Mouse (Mus musculus) heart, adult 2 months (tissue): ENCODE data around the gene Rtbdn. TPM values are rescaled to one million over a fixed set of nuclear protein-coding genes. Genes with fewer than 3 reads are reported as not detected.

Source experiments
- DNase-seq, 2 experiments: peaks; one replicate each; pipeline ENCODE4 v3.0.0; 2021
- H3K27ac ChIP-seq: fragments of 200-600 bp; 2 replicates; pipeline ENCODE4 v1.8.1; 2022
- H3K27me3 ChIP-seq: fragments of 200-500 bp; 2 replicates; pipeline ENCODE4 v1.6.1; 2012; ENCODE audit warnings: mild to moderate bottlenecking, low read length, inconsistent platforms, mixed read lengths; ENCODE audit not compliant: control insufficient read depth, insufficient read depth
- H3K36me3 ChIP-seq: fragments of 200-500 bp; 2 replicates; pipeline ENCODE4 v1.6.1; 2012; ENCODE audit warnings: low read length, inconsistent platforms; ENCODE audit not compliant: control insufficient read depth, insufficient read depth
- H3K4me1 ChIP-seq: fragments of 200-500 bp; 2 replicates; pipeline ENCODE4 v1.6.1; 2011; ENCODE audit warnings: low read length; ENCODE audit not compliant: control insufficient read depth, insufficient read depth
- H3K4me3 ChIP-seq: fragments of 200-600 bp; 2 replicates; pipeline ENCODE4 v1.8.1; 2022
- H3K79me2 ChIP-seq: fragments of 200-500 bp; replicated peaks from 2 replicates; pipeline ENCODE4 v1.6.1; 2012; ENCODE audit warnings: mild to moderate bottlenecking, inconsistent platforms, low read length, moderate library complexity, mixed read lengths; ENCODE audit not compliant: control insufficient read depth, insufficient read depth
- H3K9ac ChIP-seq: fragments of 200-500 bp; 2 replicates; pipeline ENCODE4 v1.6.1; 2012; ENCODE audit warnings: low read depth, mild to moderate bottlenecking, control low read depth, inconsistent platforms, low read length, mixed read lengths
- CTCF ChIP-seq: fragments of 200-600 bp; IDR thresholded peaks from 2 replicates; pipeline ENCODE4 v1.8.1; 2022; ENCODE audit warnings: antibody characterized with exemption, mild to moderate bottlenecking, moderate library complexity
- EP300 ChIP-seq: fragments of 200-500 bp; IDR thresholded peaks from 2 replicates; pipeline ENCODE4 v1.6.1; 2011; ENCODE audit warnings: low read depth, low read length, control low read depth; ENCODE audit not compliant: insufficient read depth
- POLR2A ChIP-seq: fragments of 200-500 bp; IDR thresholded peaks from 2 replicates; pipeline ENCODE4 v1.6.1; 2011; ENCODE audit warnings: mild to moderate bottlenecking, low read depth, low read length, control low read depth; ENCODE audit not compliant: insufficient read depth
- WGBS: fragments of 180-500 bp; shearing (Covaris S2); methylation state at CpG from one replicate; pipeline ENCODE4 v1.1.7; 2018; 5-methylcytosine and 5-hydroxymethylcytosine counted together
- intact Hi-C: fragments of 180-260 bp; cut with DNase I; formaldehyde crosslinking; loops from one replicate; pipeline ENCODE4 v1.15.1; 2025
- long read RNA-seq: library from polyadenylated mRNA; stranded (forward); transcript quantifications from one replicate; pipeline ENCODE4 v2.0.0, GENCODE M21; 2021
- polyA plus RNA-seq: library from polyadenylated mRNA; depleted of rRNA; stranded (reverse); fragments of >200 nt; gene quantifications from 2 replicates; pipeline ENCODE4 v1.2.3, GENCODE M21; 2012; rRNA removed
- total RNA-seq, 2 experiments: library from RNA; stranded (reverse); gene quantifications; 2 replicates each; pipeline ENCODE4 v1.2.3; 2021

Gene Rtbdn
- total RNA-seq (not detected), polyA plus RNA-seq (not detected in 2 replicates)
- long read RNA-seq: 0 reads

DNA sequence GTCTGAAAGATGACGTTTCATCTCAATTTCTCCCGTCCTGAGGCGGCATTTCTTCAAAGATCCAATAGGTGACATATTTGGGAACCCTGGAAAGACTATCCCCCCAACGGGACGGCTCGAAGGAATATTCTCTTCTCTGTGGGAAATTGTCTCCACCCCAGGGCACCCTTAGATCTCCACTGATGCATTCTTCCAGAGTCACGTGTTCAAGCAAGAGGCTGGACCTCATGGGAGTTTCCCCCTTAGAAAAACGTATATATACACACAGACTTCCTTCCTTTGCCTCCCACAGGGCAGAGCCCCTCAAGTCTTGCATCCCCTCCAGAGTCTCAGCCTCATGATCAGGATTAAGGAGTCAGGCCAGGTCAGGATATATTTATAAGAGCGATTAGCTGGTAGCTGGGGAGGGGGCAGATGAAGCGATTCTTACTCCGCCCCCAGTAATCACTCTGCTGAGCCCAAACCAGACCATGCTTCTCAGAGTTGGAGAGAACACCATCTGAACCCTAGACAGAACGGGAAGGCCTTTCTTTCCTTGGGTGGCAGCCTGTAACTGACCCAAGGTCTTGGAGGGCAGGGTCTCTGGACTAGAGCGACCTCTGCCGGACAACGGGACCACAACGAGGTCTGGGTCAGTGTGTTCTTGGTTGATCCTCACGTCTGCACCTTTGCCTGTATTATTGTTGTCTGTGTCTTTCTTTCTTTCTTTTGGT lies at the start of gene Rtbdn:
Gene Rtbdn (plus strand): TSS at position 464 of the 713 bp plus-strand sequence.
- Histone ChIP-seq H3K9ac (no peak within 1 kb of the TSS), H3K79me2 (no peaks in the 10 kb centered on the region), H3K4me1 (no peaks in the 10 kb centered on the region; the same call in 1 of the 2 replicates), H3K4me3 (0 out of 2 replicates have a peak within 1 kb of the TSS, but pooled peaks have one; percentile 22), H3K27ac (no peak within 1 kb of the TSS), H3K27me3 (peaks cover 8% of the 10 kb centered on the region), H3K36me3 (no peaks in the 10 kb centered on the region)
- TF ChIP-seq CTCF (peak; percentile 35), EP300 (no peak)
- 11% methylated on average over 17 of the region's 17 CpGs for WGBS
- intact Hi-C loops: no loop called here
- no peak for DNase-seq

DNA sequence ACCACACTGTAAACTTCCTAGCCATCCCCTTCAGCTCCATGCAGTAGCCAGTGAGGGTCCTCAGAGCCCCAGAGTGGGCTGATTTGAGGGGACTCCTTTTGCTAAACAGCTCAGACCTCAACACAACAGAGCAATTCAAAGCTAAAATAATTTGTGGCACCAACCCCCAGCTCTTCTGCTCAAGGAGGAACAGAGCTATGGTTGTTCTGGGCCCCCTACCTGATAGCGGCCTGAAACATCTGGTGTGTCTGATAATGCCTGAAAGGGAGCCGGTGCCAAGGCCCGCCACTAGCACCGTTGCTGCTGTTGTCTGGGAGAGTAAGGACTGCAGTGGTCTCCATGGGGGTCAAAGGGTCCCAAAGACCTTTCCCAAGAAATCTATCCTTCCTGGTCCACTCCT lies 45.7 kb upstream of the Rtbdn start:
- DNase-seq: no peak
- Histone ChIP-seq H3K79me2 (no peaks in the 10 kb centered on the region), H3K9ac (no peak overlapping the region), H3K4me1 (peaks cover 4% of the 10 kb centered on the region), H3K4me3 (no peak overlapping the region), H3K27me3 (no peaks in the 10 kb centered on the region), H3K27ac (no peak overlapping the region), H3K36me3 (no peaks in the 10 kb centered on the region)
- WGBS: 41% methylated on average over 4 of the region's 4 CpGs
- intact Hi-C loops: loop anchor here (5.0 kb wide), 1 partner anchor 54 kb away; the partner anchor contains the start of gene Calr
- TF ChIP-seq POLR2A: no peak
- TF ChIP-seq EP300: no peak
- TF ChIP-seq CTCF: no peak

DNA sequence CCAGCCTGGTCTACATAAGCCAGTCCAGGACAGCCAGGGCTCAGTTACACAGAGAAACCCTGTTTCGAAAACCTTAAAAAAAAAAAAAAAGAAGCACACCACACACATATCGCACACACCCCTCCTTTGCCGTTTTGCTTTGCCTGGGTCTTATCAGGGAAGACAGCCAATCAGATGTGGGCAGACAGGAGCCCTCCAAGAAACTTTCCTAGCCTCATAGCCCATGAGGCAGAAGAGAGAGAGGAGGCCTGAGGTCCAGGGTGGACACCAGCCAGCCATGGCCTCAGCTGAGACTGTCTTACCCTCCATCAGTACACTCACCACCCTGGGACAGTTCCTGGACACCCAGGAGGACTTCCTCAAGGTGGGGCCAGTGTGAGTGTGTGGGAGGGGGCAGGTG lies 45.0 kb upstream of the Rtbdn start, which contains the start of gene Klf1:
Gene Klf1 (plus strand): TSS at position 177 of the 400 bp plus-strand sequence.
- Histone ChIP-seq H3K27ac (peak within 1 kb of the TSS; percentile 75), H3K9ac (peak within 1 kb of the TSS; percentile 80), H3K4me3 (peak within 1 kb of the TSS; percentile 76), H3K79me2 (no peaks in the 10 kb centered on the region), H3K4me1 (peaks cover 4% of the 10 kb centered on the region), H3K36me3 (no peaks in the 10 kb centered on the region), H3K27me3 (no peaks in the 10 kb centered on the region)
- intact Hi-C loops: loop anchor here (5.0 kb wide), 1 partner anchor 54 kb away; the partner anchor contains the start of gene Calr
- no peak for TF ChIP-seq EP300
- TF ChIP-seq CTCF: no peak
- no peak for TF ChIP-seq POLR2A
- 62% methylated on average over 3 of the region's 3 CpGs for WGBS
- no peak for DNase-seq

DNA sequence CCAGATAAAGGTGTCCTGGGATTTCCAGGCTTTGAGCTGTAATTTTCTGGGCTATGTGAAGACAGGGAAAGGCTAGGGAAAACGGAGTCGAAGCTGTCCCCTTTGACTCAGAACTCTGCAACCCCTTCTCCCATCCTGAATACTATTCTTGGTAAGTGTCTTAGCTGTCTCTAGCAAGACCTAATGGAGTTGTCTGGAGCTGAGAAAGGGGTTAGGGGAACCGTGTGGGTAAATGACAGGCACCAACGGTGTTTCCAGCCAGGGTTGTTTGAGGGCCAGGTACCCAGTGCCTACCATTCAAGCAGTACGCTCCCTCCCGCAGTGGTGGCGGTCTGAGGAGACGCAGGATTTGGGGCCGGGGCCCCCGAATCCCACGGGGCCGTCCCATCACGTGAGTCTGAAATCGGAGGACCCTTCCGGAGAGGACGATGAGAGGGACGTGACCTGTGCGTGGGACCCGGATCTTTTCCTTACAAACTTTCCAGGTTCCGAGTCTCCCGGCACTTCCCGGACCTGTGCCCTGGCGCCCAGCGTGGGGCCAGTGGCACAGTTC lies 44.3 kb upstream of the Rtbdn start:
- H3K27ac ChIP-seq: peak overlapping the region; percentile 75
- no peaks in the 10 kb centered on the region for H3K27me3 ChIP-seq
- 14% methylated on average over 24 of the region's 24 CpGs for WGBS
- H3K36me3 ChIP-seq: no peaks in the 10 kb centered on the region
- TF ChIP-seq EP300 (no peak), POLR2A (no peak), CTCF (no peak)
- H3K4me3 ChIP-seq: peak overlapping the region; percentile 76
- H3K4me1 ChIP-seq: peaks cover 4% of the 10 kb centered on the region
- DNase-seq: no peak
- intact Hi-C loops: loop anchor here (5.0 kb wide), 1 partner anchor 55 kb away; the partner anchor contains the start of gene Calr
- no peaks in the 10 kb centered on the region for H3K79me2 ChIP-seq
- peak overlapping the region; percentile 80 for H3K9ac ChIP-seq

DNA sequence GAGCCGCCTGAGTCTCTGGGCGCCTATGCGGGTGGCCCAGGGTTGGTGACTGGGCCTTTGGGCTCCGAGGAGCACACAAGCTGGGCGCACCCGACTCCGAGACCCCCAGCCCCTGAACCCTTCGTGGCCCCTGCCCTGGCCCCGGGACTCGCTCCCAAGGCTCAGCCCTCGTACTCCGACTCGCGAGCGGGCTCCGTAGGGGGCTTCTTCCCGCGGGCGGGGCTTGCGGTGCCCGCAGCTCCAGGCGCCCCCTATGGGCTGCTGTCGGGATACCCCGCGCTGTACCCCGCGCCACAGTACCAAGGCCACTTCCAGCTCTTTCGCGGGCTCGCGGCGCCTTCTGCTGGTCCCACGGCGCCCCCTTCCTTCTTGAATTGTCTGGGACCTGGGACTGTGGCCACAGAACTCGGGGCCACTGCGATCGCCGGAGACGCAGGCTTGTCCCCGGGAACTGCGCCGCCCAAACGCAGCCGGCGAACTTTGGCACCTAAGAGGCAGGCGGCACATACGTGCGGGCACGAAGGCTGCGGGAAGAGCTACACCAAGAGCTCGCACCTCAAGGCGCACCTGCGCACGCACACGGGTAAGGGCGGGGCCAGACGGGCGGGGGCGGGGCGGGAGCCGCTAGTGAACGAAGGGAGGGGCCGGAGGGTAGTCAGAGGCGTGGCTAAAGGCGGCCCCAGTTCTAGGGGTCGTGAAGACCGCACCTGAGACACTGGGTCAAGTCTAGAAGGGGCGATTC lies 43.7 kb upstream of the Rtbdn start:
- peaks cover 4% of the 10 kb centered on the region for H3K4me1 ChIP-seq
- intact Hi-C loops: loop anchor here (5.0 kb wide), 1 partner anchor 56 kb away; the partner anchor contains the start of gene Calr
- no peaks in the 10 kb centered on the region for H3K27me3 ChIP-seq
- peak overlapping the region; percentile 80 for H3K9ac ChIP-seq
- TF ChIP-seq POLR2A: no peak
- TF ChIP-seq EP300: no peak
- TF ChIP-seq CTCF: peak; percentile 99; the same call in 1 of the 2 replicates
- DNase-seq: peak; percentile 93 to 95
- no peaks in the 10 kb centered on the region for H3K36me3 ChIP-seq
- H3K79me2 ChIP-seq: no peaks in the 10 kb centered on the region
- peak overlapping the region; percentile 75 for H3K27ac ChIP-seq
- H3K4me3 ChIP-seq: peak overlapping the region; percentile 76
- WGBS: under 1% methylated on average over 68 of the region's 68 CpGs

DNA sequence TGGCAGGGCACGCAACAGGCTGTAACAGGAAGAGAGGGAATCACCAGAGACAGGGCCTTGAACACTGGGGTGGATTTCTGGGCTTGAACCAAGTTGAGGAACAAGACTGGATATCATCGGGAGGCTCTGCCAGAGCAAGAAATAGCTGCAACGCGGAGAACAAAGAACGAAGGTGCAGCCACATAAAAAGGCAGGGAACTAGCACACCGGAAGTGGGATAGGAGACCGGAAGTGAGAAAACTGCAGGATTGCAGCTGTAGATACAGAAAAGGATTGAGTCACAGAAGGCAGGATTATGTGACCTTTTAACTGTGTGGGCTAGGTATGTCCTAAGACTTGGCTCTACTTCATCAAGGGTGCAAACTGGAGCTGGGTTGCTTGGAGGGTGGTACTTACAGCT lies 42.4 kb upstream of the Rtbdn start:
- WGBS: 82% methylated on average over 7 of the region's 7 CpGs
- TF ChIP-seq CTCF: no peak
- TF ChIP-seq POLR2A: no peak
- no peak for TF ChIP-seq EP300
- Histone ChIP-seq H3K36me3 (no peaks in the 10 kb centered on the region), H3K4me1 (peaks cover 4% of the 10 kb centered on the region), H3K9ac (no peak overlapping the region), H3K27me3 (no peaks in the 10 kb centered on the region), H3K27ac (no peak overlapping the region), H3K79me2 (no peaks in the 10 kb centered on the region), H3K4me3 (no peak overlapping the region)
- intact Hi-C loops: loop anchor here (5.0 kb wide), 1 partner anchor 57 kb away; the partner anchor contains the start of gene Calr
- DNase-seq: no peak
